Mouse (Mus musculus) ES-CJ7 (cell line): ENCODE data around the gene Robo2.

Source experiments
- DNase-seq: peaks from one replicate; pipeline ENCODE4 v3.0.0; 2011; ENCODE audit warnings: low read depth, low spot score

Gene Robo2

GRCm38 (mm10) chr16:74411481-74412251 is at the start of gene Robo2:
Gene Robo2 (minus strand): TSS chr16:74411825.
- peak; percentile 46 for DNase-seq

- no peak for DNase-seq
Observed at GRCm38 (mm10) chr16:74458138-74458537, 46.5 kb upstream of the Robo2 start.

- no peak for DNase-seq
Observed at GRCm38 (mm10) chr16:74457736-74458135, 46.1 kb upstream of the Robo2 start.

DNA sequence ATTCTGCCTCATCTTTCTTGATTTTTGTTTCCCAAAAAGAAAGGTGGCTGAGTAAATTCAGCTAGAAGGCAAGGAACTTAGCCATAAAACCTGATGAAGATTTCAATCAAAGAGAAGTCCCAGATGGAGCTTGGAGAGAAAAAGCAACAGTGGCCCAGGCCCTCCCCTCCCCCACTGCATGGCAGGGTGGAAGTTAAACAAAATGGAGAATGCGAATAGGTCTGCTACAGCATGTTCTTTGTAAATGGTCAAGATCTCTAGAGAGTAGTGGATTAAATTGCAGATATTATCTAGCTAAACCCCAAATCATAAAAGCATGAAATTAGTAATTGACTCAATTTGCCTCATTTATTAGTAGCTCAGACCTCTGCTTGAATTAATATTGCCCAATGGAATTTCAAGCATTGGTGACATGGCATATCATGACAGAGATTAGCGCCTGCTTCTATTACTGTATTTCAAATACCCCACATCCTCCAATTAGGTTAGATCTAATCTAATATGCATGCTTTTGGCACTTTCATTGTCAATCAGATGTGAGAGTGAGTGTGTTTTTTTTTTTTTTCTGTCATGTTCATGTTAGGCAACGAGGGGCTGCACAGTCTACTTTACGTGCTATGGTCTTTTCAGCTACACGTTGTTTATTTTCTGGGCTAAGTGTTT is 45.3 kb upstream of the Robo2 start:
- DNase-seq = no peak

DNA sequence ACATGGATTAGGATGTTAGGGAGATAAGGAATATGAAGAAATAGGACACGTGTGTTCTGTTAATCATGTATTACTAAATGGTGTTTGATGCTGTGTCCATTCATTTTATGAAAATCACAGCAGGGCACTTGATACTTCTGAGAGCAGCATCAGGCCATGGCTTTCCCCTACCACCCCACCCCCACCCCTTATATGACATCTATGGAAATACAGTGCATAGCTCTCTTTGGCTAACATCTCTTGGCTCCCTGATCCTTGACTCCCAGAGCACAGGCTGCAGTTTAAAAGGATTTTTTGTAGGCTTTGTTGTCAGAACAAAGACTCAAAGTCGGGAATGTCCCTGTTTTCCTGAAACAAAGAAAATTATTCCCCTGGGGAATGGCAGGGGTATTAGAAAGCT is 43.6 kb upstream of the Robo2 start:
- DNase-seq = no peak

DNA sequence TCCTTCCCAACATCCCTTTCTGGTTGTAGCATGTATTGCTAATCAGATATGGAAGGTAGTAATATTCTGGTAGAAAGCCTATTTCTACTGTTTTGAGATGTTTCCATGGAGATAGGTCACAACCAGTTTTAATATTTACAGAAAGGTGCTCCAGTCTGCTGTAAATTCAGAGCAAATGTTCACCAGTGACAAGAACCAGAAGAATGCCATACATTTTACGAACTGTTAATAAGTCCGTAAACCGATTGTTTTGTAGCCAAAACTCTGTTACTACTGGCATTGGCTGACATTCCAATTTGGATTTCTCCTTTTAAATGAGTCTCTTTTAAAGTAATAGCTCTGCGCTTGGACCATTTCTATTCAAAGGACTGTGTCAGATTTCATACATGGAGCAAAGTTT is 36.4 kb upstream of the Robo2 start:
- DNase-seq = no peak

DNA sequence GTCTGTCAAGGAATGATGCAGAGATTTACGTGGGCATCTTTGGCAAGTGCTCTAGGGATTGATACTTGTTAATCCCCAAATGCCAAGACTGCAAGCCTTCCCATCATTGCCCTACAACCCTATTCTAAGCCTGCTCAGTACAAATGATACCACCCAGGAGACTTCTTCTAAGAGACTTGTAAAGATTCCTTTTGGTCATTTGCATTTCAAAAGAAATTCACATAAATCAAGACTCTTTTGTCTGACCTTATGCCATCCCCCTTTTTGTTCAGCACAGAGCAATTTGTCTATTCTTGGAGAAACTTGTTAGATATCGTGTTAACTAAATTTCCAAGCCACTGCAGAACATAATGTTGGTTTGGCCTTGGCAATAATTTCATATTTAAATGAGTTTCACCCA is 15.4 kb upstream of the Robo2 start:
- DNase-seq = no peak

DNA sequence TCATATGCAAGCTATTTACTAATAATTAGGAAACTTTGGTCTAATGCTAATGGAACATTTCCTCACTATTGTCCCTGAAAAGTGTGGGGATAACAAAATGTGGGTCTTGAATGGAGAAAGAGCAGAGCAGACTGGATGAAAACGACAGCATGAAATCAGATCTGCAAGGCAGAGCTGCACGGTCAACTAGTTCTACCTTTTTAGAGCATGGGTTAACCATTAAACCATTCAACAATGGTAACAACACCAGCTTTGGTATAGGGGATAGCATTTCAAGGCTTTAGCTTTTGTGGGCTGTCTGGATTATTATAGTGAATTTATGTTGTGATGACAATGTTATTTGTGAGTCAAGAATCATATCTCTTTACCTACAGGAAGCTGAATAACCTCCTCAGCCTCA is 8.7 kb upstream of the Robo2 start:
- DNase-seq = no peak

DNA sequence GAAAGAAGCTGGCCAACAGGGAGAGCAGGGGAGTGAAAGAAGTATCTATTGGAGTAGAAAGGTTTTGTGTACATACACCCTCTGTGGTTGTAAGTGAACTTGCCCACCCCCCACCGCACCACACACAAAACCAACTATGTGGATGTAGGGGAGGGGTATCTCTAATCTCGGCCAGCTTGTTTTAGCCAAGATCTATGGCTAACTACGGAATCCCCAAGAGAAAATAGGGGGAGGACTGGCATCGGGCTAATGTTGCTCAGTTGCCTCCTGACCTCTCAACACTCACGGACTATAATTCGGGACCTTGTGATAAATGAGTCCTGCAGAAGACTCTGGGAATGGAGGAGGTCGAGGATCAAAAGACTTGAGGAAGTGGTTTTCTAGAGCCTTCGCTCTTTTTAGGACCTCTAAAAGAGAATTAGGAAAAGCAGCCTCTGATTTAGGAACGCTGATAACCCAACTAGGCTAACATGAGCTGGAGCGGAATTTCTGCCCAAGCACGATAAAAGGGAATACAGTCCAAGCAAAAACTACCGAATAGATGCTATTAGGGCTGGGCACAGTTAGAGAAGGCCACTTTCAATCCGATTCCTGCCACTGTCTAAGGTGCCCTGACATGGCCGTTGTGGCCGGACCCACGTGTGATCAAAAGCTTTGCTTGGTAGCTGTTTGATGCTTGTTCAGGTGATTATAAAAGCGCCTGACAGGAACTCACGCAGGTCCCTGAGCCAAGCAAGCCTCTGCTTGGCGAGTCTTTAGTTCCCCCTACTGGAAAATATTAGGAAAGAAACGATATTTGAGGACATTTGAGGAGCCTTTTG is 1.1 kb upstream of the Robo2 start:
- peak; percentile 46 for DNase-seq

DNA sequence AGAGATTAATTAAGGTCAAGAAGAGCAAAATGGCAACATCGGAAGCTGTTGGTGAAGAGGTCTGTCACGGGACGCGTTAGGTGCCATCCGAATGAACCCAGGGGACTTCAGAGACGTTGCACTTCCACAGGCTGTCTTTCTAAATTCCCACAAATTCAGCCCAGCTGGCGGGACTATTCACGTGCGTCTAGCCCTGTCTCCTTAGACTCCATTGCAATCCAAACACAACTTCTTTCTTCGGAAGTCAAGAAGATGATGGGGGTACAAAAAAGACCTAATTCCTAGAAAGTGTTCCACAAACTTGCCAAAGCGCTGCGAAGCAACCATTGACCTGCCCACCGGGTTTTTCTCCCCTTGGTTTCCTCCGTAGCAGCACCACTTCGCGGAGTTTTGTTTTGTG is 604 bp downstream of the Robo2 start:
- DNase-seq = no peak

- no peak for DNase-seq
Observed at GRCm38 (mm10) chr16:74410125-74410524, 1.5 kb downstream of the Robo2 start.

- DNase-seq = no peak
Observed at GRCm38 (mm10) chr16:74409548-74409947, 2.1 kb downstream of the Robo2 start.

DNA sequence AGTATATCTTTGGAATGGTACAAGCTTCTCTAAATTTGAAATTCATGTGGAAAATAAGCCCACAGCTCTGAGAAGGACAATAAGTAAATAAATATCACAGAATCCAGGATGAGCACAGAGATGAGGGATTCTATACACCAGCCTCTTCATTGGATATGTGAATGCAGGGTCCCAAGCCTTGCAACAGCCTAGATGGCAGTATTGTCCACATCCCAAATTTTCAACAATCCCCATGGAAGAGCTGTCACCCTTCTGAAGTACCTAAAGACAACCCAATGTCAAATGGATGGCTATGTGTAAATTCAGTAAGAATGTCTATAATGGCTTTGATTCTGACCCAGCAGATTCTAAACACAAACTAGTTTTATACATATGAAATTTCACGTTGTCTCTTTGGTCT is 3.1 kb downstream of the Robo2 start:
- no peak for DNase-seq

DNA sequence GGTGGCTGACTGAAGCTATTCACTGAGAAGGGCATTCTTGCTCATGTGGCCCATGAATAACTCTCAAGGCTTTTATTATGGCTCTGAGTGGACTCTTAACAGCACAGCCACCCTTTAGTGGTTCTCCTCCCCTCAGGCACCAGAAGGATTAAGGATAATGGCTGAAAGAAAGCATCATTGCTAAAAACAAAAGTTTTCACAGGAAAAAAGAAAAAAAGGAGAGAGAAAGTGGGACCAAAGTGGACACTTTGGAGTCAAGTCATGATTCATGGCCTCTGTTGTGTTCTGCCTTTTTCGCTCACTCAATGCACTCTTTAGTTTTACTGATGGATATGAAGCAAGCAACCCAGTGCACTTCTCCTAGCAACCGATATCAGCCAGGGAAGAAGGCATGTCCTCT is 14.3 kb downstream of the Robo2 start:
- DNase-seq = no peak

DNA sequence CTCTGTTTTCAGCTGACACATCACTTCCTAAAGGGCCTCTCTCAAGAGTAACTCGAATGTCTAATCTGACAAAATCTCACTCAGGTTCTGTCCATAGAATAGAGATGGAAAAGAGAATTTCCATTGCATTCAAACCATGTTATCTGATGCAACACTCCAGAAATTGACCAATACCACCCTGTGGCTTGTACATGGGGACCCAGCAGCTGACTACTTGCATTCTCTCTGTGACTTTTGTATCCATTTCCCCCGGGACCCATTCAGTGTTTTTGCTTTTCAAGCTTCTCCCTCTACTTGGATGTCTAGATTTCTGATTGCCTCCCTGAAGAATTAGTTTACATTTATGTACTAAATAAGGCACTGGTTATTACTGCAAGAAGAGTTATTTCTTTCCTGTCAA is 15.9 kb downstream of the Robo2 start:
- DNase-seq = no peak

GRCm38 (mm10) chr16:74379458-74379857 is 32.2 kb downstream of the Robo2 start:
- DNase-seq = no peak

DNA sequence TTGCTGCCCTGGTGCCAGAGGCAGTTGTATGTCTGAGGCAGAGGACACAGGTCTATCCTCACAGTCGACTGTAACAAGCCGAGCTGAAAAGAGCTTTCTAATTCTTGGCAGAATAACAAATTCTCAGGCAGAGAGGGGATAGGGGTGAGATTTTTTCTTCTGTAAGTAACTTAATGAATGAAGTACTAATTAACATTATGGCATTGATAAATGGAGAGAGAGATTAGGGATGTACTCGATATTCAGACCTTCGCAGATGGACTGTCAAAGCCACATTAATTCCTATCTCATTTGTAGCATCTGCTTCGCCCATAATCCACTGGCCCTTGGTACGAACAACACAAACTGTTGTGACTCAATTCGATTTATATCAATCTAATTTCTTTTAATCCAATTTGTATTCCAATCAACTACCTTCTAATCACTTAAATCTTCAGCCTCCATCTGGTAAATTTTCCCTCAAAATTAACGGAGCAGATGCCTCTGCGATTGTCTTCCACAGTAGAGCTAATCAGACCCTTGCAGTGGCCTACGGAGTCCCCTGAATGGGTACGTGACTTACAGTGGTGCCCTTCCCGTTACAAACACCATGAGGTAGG is 36.2 kb downstream of the Robo2 start:
- no peak for DNase-seq

- no peak for DNase-seq
Observed at GRCm38 (mm10) chr16:74374540-74374939, 37.1 kb downstream of the Robo2 start.

- DNase-seq = no peak
Observed at GRCm38 (mm10) chr16:74373407-74373806, 38.2 kb downstream of the Robo2 start.

DNA sequence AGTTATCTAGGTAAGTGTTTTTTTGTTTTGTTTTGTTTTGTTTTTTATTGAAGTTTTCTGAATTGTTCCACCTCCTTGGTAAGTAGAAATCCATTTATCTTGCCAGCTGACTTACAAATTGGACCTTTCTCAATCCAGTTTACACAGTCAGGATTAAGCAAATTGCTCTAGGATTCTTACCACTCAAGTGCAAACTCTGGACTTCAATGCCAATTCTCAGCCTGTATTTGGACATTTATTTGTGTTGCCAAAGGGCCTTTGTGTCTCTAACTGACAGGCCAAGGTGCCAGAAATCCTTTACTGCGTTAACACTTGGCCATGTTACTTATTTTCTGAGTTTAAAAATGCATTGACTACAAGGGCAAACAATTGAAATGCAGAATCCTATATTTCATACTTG is 38.7 kb downstream of the Robo2 start:
- no peak for DNase-seq

- no peak for DNase-seq
Observed at GRCm38 (mm10) chr16:74348437-74348836, 63.2 kb downstream of the Robo2 start.

DNA sequence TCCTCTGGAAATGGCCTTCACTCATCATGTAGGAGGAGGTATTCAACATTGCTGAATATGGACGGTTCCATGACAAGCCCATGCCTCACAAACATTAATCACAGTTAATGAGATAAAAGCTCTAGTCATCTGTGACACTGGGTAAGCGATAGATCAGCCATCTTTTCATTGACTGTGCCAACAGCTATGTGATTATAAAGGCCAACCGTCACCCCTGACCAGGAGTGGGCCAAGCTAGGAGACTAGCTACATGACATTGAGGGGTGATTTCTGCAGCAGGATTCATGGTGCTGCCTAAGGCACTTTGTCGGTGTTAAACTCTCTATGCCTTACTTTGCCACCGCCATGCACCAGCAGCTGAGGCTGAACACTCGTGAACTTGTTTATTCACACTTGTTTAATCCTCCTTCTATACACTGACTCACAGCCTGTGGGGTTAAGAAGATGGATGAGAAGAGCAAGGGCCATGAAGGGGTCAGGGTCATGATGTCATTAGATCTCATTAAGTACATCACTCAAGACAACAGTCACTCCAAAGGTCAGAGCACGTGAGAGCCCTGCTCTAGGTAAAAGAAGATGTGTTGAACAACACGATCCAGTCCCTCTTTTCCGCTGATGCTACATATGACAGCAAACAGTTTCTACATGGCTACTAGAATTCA is 72.5 kb downstream of the Robo2 start:
- no peak for DNase-seq
